Mouse (Mus musculus) limb, embryonic 15.5 days (tissue): ENCODE measurements around the gene Pdcd2. TPM values are rescaled to one million over a fixed set of nuclear protein-coding genes. Genes with fewer than 3 reads are reported as not detected.
"Not testable (repeated sequence)": the region's sequence is repeated elsewhere in the genome, so short reads cannot be mapped to it uniquely, and the experiment has no call there.

Source experiments
- ATAC-seq: fragments of 200-750 bp; cut with Nextera tagmentation; 2 replicates; pipeline ENCODE4 v1.8.0; 2017; ENCODE audit warnings: low read depth, moderate TSS enrichment; ENCODE audit not compliant: insufficient number of reproducible peaks, low FRiP score, low TSS enrichment
- H3K27ac ChIP-seq: fragments of 300-500 bp; sonication (generic); 2 replicates; pipeline ENCODE4 v1.5.1; 2015; ENCODE audit warnings: moderate library complexity, mild to moderate bottlenecking, inconsistent platforms
- H3K27me3 ChIP-seq: fragments of 300-500 bp; sonication (generic); 2 replicates; pipeline ENCODE4 v1.6.1; 2015; ENCODE audit warnings: inconsistent platforms
- H3K36me3 ChIP-seq: fragments of 300-500 bp; sonication (generic); 2 replicates; pipeline ENCODE4 v1.6.1; 2015; ENCODE audit warnings: inconsistent platforms
- H3K4me1 ChIP-seq: fragments of 300-500 bp; sonication (generic); 2 replicates; pipeline ENCODE4 v1.6.1; 2015; ENCODE audit warnings: inconsistent platforms
- H3K4me2 ChIP-seq: fragments of 300-500 bp; sonication (generic); 2 replicates; pipeline ENCODE4 v1.6.1; 2015; ENCODE audit warnings: mild to moderate bottlenecking, inconsistent platforms
- H3K4me3 ChIP-seq: fragments of 300-500 bp; sonication (generic); 2 replicates; pipeline ENCODE4 v1.5.1; 2015; ENCODE audit warnings: mild to moderate bottlenecking, inconsistent platforms
- H3K9ac ChIP-seq: fragments of 300-500 bp; sonication (generic); 2 replicates; pipeline ENCODE4 v1.6.1; 2015; ENCODE audit warnings: inconsistent platforms
- H3K9me3 ChIP-seq: fragments of 300-500 bp; sonication (generic); 2 replicates; pipeline ENCODE4 v1.6.1; 2016; ENCODE audit warnings: inconsistent platforms
- WGBS: fragments of 180-500 bp; shearing (Covaris S2); methylation state at CpG from one replicate; pipeline ENCODE4 v1.1.7; 2015; 5-methylcytosine and 5-hydroxymethylcytosine counted together
- polyA plus RNA-seq: library from polyadenylated mRNA; unstranded; fragments of >200 nt; fragmentation: Nextera tagmentation; extraction: Ambion mirVana; gene quantifications from 2 replicates; pipeline ENCODE4 v1.2.1, GENCODE M21; 2015

Gene Pdcd2
- polyA plus RNA-seq, result 28.9 and 41.0 TPM in 2 replicates

- Histone ChIP-seq H3K4me3 (peak within 1 kb of the TSS; percentile 78), H3K4me1 (peaks cover 8% of the 10 kb centered on the region), H3K27me3 (no peaks in the 10 kb centered on the region), H3K27ac (peak within 1 kb of the TSS; percentile 89), H3K9me3 (no peaks in the 10 kb centered on the region), H3K9ac (peak within 1 kb of the TSS; percentile 67), H3K4me2 (peak within 1 kb of the TSS; percentile 87), H3K36me3 (peaks cover 19% of the 10 kb centered on the region)
- WGBS, result 1% methylated on average over 55 of the region's 55 CpGs
- peak; percentile 98 for ATAC-seq
Measured at GRCm38 (mm10) chr17:15526986-15527810, at the start of gene Pdcd2. TSS of gene Pdcd2 (minus strand) at chr17:15527301.

DNA sequence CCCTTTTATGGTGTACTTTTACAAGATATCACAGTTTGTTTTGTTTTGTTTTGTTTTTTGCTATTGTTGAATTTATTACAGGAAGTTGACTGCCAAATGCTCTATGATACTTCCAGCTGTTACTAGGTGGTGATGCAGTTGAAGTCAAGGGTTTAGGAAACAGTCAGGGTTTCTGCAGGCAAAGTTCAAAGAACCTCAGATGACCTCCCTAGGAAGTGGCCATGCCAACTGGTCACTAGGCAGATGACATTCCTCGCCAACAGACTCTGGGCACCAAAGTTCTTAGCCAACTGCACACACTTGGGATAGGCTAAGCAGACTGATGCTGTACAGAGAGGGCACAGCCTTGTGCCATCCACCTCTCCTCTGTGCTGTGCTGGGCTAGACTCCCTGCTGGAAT, 48.0 kb upstream of the Pdcd2 start:
- H3K4me1 ChIP-seq, result 0 out of 2 replicates have a peak, but pooled peaks cover 2% of the 10 kb centered on the region
- no peak overlapping the region for H3K4me2 ChIP-seq
- H3K9ac ChIP-seq, result no peak overlapping the region
- no peaks in the 10 kb centered on the region for H3K36me3 ChIP-seq
- no peak for ATAC-seq
- no peak overlapping the region for H3K4me3 ChIP-seq
- WGBS, result 54% methylated on average over 1 of the region's 1 CpGs
- H3K27ac ChIP-seq, result no peak overlapping the region
- H3K9me3 ChIP-seq, result no peaks in the 10 kb centered on the region
- H3K27me3 ChIP-seq, result peaks cover 9% of the 10 kb centered on the region; the same call in 1 of the 2 replicates

DNA sequence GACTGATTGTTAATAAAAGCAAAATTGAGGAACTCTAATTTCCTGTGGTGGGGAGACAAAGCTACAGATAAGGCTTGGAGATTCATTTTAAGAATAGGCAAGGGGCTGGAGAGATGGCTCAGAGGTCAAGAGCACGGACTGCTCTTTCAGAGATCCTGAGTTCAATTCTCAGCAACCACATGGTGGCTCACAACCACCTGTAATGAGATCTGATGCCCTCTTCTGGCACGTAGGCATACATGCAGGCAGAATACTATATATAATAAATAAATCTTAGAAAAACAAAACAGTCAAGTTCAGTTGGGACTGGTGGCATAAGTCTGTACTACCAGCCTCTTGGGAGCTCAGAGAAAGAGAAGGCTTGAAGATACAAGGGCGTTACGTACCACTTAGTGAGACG, 39.8 kb upstream of the Pdcd2 start:
- H3K27ac ChIP-seq, result no peak overlapping the region
- peaks cover 6% of the 10 kb centered on the region; the same call in 1 of the 2 replicates for H3K4me1 ChIP-seq
- no peak overlapping the region for H3K9ac ChIP-seq
- H3K36me3 ChIP-seq, result no peaks in the 10 kb centered on the region
- 73% methylated on average over 5 of the region's 5 CpGs for WGBS
- H3K4me2 ChIP-seq, result no peak overlapping the region
- H3K4me3 ChIP-seq, result no peak overlapping the region
- H3K9me3 ChIP-seq, result no peaks in the 10 kb centered on the region
- no peak for ATAC-seq
- no peaks in the 10 kb centered on the region for H3K27me3 ChIP-seq

DNA sequence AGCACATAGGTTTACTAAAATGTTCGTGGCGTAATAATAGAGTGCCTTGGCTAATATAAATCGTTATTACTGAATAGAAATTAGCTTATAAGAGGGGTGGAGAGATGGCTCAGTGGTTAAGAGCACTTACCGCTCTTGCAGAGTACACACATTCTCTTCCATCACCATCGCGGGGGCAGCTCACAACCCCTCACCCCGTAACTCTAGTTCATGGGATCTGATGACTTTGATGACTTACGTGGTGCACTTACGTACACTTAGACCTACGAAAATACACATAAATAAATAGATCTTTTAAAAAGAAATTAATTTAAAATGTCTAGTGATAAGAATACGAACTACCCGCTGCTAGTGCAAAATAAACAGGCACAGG, 37.8 kb upstream of the Pdcd2 start:
- Histone ChIP-seq H3K36me3 (no peaks in the 10 kb centered on the region), H3K27ac (no peak overlapping the region), H3K9me3 (no peaks in the 10 kb centered on the region), H3K9ac (no peak overlapping the region), H3K4me2 (peak overlapping the region; percentile 62), H3K4me1 (peaks cover 6% of the 10 kb centered on the region; the same call in 1 of the 2 replicates), H3K27me3 (no peaks in the 10 kb centered on the region), H3K4me3 (peak overlapping the region; percentile 75)
- ATAC-seq, result no peak
- WGBS, result 38% methylated on average over 12 of the region's 12 CpGs

GRCm38 (mm10) chr17:15564014-15564927, 37.2 kb upstream of the Pdcd2 start, which contains the start of gene Prdm9:
TSS of gene Prdm9 (minus strand) at chr17:15564354.
- peak within 1 kb of the TSS; percentile 97 for H3K27ac ChIP-seq
- no peaks in the 10 kb centered on the region for H3K9me3 ChIP-seq
- H3K9ac ChIP-seq, result peak within 1 kb of the TSS; percentile 74
- H3K4me3 ChIP-seq, result peak within 1 kb of the TSS; percentile 75
- H3K36me3 ChIP-seq, result no peaks in the 10 kb centered on the region
- peak within 1 kb of the TSS; percentile 85 for H3K4me2 ChIP-seq
- no peaks in the 10 kb centered on the region for H3K27me3 ChIP-seq
- under 1% methylated on average over 43 of the region's 43 CpGs for WGBS
- peaks cover 6% of the 10 kb centered on the region; the same call in 1 of the 2 replicates for H3K4me1 ChIP-seq
- peak; percentile 99 for ATAC-seq

DNA sequence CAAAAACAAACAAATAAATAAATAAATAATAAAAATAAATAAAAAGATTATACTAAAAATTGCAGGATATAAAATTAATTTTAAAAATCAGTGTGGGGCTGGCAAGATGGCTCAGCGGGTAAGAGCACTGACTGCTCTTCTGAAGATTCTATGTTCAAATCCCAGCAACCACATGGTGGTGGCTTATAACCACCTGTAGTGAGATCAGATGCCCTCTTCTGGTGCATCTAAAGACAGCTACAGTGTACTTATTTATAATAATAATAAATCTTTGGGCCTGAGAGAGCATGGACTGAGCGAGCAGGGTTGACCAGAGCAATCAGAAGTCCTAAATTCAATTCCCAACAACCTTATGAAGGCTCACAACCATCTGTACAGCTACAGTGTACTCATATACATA, 32.8 kb upstream of the Pdcd2 start:
- Histone ChIP-seq H3K27me3 (no peaks in the 10 kb centered on the region), H3K4me2 (no peak overlapping the region), H3K4me1 (peaks cover 6% of the 10 kb centered on the region; the same call in 1 of the 2 replicates), H3K4me3 (no peak overlapping the region), H3K27ac (no peak overlapping the region), H3K9ac (no peak overlapping the region), H3K9me3 (no peaks in the 10 kb centered on the region), H3K36me3 (no peaks in the 10 kb centered on the region)
- WGBS, result 89% methylated on average over 2 of the region's 2 CpGs
- ATAC-seq, result no peak

DNA sequence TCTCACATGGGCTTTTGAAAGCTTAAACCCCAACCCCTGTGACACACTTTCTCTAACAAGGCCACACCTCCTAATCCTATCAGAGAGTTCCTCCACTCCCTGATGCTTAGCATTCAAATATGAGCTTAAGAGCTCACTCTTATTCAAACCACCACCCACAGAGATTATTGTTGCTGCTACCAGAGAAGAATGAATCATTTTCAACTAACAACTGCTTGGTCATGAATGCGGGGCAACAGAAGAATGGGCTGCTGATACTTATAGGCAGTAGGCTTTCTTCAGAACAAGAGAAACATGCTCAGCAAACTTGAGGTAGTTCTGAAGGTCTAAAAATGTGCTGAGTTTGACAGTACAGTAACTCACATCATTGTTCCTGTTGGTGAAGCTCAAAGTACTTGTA, 22.6 kb upstream of the Pdcd2 start:
- H3K4me3 ChIP-seq, result no peak overlapping the region
- H3K27me3 ChIP-seq, result no peaks in the 10 kb centered on the region
- no peak overlapping the region for H3K9ac ChIP-seq
- no peak overlapping the region for H3K27ac ChIP-seq
- no peaks in the 10 kb centered on the region for H3K36me3 ChIP-seq
- WGBS, result 51% methylated on average over 1 of the region's 1 CpGs
- ATAC-seq, result no peak
- H3K9me3 ChIP-seq, result no peaks in the 10 kb centered on the region
- no peak overlapping the region for H3K4me2 ChIP-seq
- H3K4me1 ChIP-seq, result no peaks in the 10 kb centered on the region

GRCm38 (mm10) chr17:15546440-15546839, 19.3 kb upstream of the Pdcd2 start:
- H3K9me3 ChIP-seq, result no peaks in the 10 kb centered on the region; the same call in 1 of the 2 replicates
- H3K27me3 ChIP-seq, result no peaks in the 10 kb centered on the region
- H3K4me3 ChIP-seq, result no peak overlapping the region
- no peak overlapping the region for H3K9ac ChIP-seq
- ATAC-seq, result no peak
- no peaks in the 10 kb centered on the region for H3K4me1 ChIP-seq
- 64% methylated on average over 4 of the region's 4 CpGs for WGBS
- no peak overlapping the region for H3K4me2 ChIP-seq
- H3K27ac ChIP-seq, result no peak overlapping the region
- no peaks in the 10 kb centered on the region for H3K36me3 ChIP-seq

DNA sequence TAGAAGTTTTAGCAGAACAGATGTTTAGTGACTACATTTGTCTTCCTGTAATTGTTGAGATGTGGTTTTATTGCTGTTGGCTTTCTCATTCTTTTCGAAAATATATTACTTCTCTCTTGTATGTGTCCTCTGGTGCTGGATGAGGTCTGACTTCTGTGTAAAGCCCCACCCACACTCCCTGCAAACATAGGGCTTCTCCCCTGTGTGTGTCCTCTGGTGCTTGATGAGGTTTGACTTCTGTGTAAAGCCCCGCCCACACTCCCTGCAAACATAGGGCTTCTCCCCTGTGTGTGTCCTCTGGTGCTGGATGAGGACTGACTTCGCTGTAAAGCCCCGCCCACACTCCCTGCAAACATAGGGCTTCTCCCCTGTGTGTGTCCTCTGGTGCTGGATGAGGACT, 16.8 kb upstream of the Pdcd2 start:
- not testable (repeated sequence) for H3K27me3 ChIP-seq, ATAC-seq, H3K9ac ChIP-seq, H3K4me2 ChIP-seq, H3K4me3 ChIP-seq, H3K4me1 ChIP-seq, H3K27ac ChIP-seq, H3K36me3 ChIP-seq, H3K9me3 ChIP-seq
- 56% methylated on average over 4 of the region's 4 CpGs for WGBS

DNA sequence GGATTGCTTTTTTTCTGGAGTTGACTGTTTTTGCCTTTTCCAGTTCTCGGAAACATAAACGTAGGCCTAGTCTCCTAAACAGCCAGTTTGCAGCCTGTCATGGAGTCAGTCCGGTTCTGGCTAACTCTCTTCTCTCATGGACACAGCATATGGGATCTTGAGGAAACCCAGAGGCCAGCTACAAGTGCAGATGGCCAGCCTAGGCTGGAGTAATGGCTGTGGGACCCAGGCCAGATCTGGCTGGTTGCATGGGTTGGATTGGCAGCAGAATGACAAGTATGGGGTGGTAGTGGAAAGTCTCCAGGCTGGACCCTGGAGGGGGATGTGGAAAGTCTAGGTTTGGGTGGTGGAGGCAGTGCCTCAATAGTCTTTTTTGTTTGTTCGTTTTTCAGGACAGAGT, 13.2 kb upstream of the Pdcd2 start:
- Histone ChIP-seq H3K9ac (no peak overlapping the region), H3K4me2 (no peak overlapping the region), H3K36me3 (no peaks in the 10 kb centered on the region), H3K27me3 (peaks cover 18% of the 10 kb centered on the region), H3K4me3 (no peak overlapping the region), H3K9me3 (no peaks in the 10 kb centered on the region; the same call in 1 of the 2 replicates), H3K27ac (no peak overlapping the region), H3K4me1 (peaks cover 6% of the 10 kb centered on the region; the same call in 1 of the 2 replicates)
- 66% methylated on average over 4 of the region's 4 CpGs for WGBS
- no peak for ATAC-seq

GRCm38 (mm10) chr17:15536457-15536904, 9.4 kb upstream of the Pdcd2 start:
- peak overlapping the region; percentile 23; the same call in 1 of the 2 replicates for H3K9ac ChIP-seq
- H3K4me3 ChIP-seq, result peak overlapping the region; percentile 45
- no peak overlapping the region for H3K27ac ChIP-seq
- H3K9me3 ChIP-seq, result no peaks in the 10 kb centered on the region
- WGBS, result 2% methylated on average over 33 of the region's 33 CpGs
- H3K27me3 ChIP-seq, result peaks cover 21% of the 10 kb centered on the region
- peaks cover 6% of the 10 kb centered on the region; the same call in 1 of the 2 replicates for H3K4me1 ChIP-seq
- H3K36me3 ChIP-seq, result no peaks in the 10 kb centered on the region
- ATAC-seq, result 0 out of 2 replicates have a peak, but pooled peaks have one; percentile 40
- H3K4me2 ChIP-seq, result peak overlapping the region; percentile 81
